Mouse (Mus musculus): ENCODE data around the gene H2-K1.

DNA sequence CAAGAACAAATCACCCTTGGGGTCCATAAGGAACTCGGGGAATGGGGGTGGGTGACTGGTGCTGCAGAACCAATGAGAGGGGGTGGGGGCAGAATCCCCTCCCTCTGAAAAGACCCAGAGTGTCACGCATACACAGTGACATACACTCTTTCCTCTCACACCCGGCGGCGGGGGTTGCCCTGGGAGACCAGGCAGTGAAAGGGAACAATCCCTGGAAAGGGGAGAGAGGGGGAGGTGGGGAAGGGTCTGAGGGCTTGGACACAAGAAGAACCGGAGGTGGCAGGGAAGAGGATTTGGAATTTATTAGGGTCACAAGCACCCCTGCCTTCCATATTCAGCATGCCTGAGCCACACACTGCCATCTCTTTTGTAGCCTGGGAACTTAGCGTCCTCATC is 25.6 kb upstream of the H2-K1 start:
- TF ChIP-seq CTCF (IDR thresholded peaks at IDR 0.05; ENCODE audit: insufficient read depth, low read length) = no peak
- no peak for TF ChIP-seq POLR2A (IDR thresholded peaks at IDR 0.05; ENCODE audit: borderline replicate concordance, extremely low read depth, low read depth, low read length)

Data from lung, adult 2 months (tissue).